ENCODE assay signal across 9 mouse cellular contexts in genomic region chr4:129967024-129968014, GRCm38 (mm10). TPM values are rescaled to one million over a fixed set of nuclear protein-coding genes. Genes with fewer than 3 reads are reported as not detected.
DNase-seq lines count a peak whose midpoint lies in the region; ATAC-seq and TF ChIP-seq lines count a peak whose summit lies in the region.
"Had no signal": no experiment of that assay in that cellular context is flagged by ENCODE, and none has a peak within 500 bp of the region (broad histone marks: within the 10 kb centered on the region; RNA-seq: fewer than 3 reads in every experiment).

No protein-coding gene starts in this region.

- no peaks in the 10 kb centered on the region for H3K9me3 ChIP-seq in hindbrain, embryonic 11.5 days (ENCODE audit: control insufficient read depth, low read length)
- H3K9me3 ChIP-seq in stomach, postnatal 0 days (ENCODE audit: control insufficient read depth, low read length) = no peaks in the 10 kb centered on the region

- H3K27ac ChIP-seq in hindbrain, embryonic 11.5 days (ENCODE audit: low read depth, low read length) = peak overlapping the region; percentile 67
- H3K27ac ChIP-seq in stomach, postnatal 0 days (replicated peaks) = no peak overlapping the region

- ATAC-seq in hindbrain, embryonic 11.5 days (ENCODE audit: low FRiP score) = peak; percentile 81
- 0 out of 2 replicates have a peak, but pooled peaks have one; percentile 8 for ATAC-seq in stomach, postnatal 0 days (ENCODE audit: low FRiP score, low TSS enrichment)

- TF ChIP-seq CTCF in stomach, postnatal 0 days (IDR thresholded peaks at IDR 0.05; ENCODE audit: low read depth) = no peak

- H3K4me1 ChIP-seq in hindbrain, embryonic 11.5 days (replicated peaks; ENCODE audit: control insufficient read depth, insufficient read depth, low read length) = peaks cover 17% of the 10 kb centered on the region
- H3K4me1 ChIP-seq in stomach, postnatal 0 days (replicated peaks; ENCODE audit: control insufficient read depth, insufficient read depth) = no peaks in the 10 kb centered on the region

- TF ChIP-seq EP300 in stomach, postnatal 0 days (optimal IDR thresholded peaks at IDR 0.05) = no peak

- H3K4me2 ChIP-seq in hindbrain, embryonic 11.5 days (replicated peaks; ENCODE audit: low read depth, low read length) = peak overlapping the region; percentile 1; the same call in 1 of the 2 replicates
- no peak overlapping the region for H3K4me2 ChIP-seq in stomach, postnatal 0 days (replicated peaks; ENCODE audit: low read depth)

- no peaks in the 10 kb centered on the region for H3K36me3 ChIP-seq in hindbrain, embryonic 11.5 days (ENCODE audit: control insufficient read depth, insufficient read depth, low read length)
- H3K36me3 ChIP-seq in stomach, postnatal 0 days (ENCODE audit: control insufficient read depth, insufficient read depth, low read length) = no peaks in the 10 kb centered on the region

- H3K27me3 ChIP-seq in hindbrain, embryonic 11.5 days (ENCODE audit: control insufficient read depth, insufficient read depth, low read length) = no peaks in the 10 kb centered on the region
- no peaks in the 10 kb centered on the region; the same call in 1 of the 2 replicates for H3K27me3 ChIP-seq in stomach, postnatal 0 days (ENCODE audit: control insufficient read depth, insufficient read depth, low read length)

- 25% methylated on average over 13 of the region's 13 CpGs for WGBS in hindbrain, embryonic 11.5 days
- WGBS in stomach, postnatal 0 days = 42% methylated on average over 13 of the region's 13 CpGs

- no peak overlapping the region for H3K4me3 ChIP-seq in hindbrain, embryonic 11.5 days (ENCODE audit: low read depth, low read length)
- H3K4me3 ChIP-seq in stomach, postnatal 0 days (ENCODE audit: low read depth, low read length) = no peak overlapping the region

- DNase-seq in cerebellum, adult 11-12 months = peak; percentile 52
- DNase-seq in cerebellum, adult 11 months = no peak
- DNase-seq in cerebellum, postnatal 36 days = peak; percentile 55 to 60
- peak; percentile 79 for DNase-seq in hindbrain, embryonic 11.5 days (ENCODE audit: low spot score)
- DNase-seq in mesoderm, embryonic 11.5 days (ENCODE audit: low read depth, low spot score) = peak; percentile 65
- DNase-seq in stomach, postnatal 0 days (ENCODE audit: low spot score) = no peak
- no peak for DNase-seq in lung, postnatal 4 days
- no peak for DNase-seq in gastrocnemius, postnatal 4 days (ENCODE audit: low spot score in 2 of 2)

- H3K9ac ChIP-seq in hindbrain, embryonic 11.5 days (ENCODE audit: low read depth, low read length) = 0 out of 2 replicates have a peak overlapping the region, but pooled peaks have one; percentile 8
- H3K9ac ChIP-seq in stomach, postnatal 0 days (ENCODE audit: low read length) = no peak overlapping the region

RNA-seq across cellular contexts. Expression of gene Adgrb2, which starts 17.4 kb away (rescaled TPM):
- polyA plus RNA-seq in hindbrain, embryonic 11.5 days (2014; fragmentation: Nextera tagmentation; extraction: Ambion mirVana) = 4.5 and 6.3 TPM in 2 replicates
- polyA plus RNA-seq in stomach, postnatal 0 days (2015; fragmentation: Nextera tagmentation; extraction: Ambion mirVana) = 0.49 and 0.83 TPM in 2 replicates
- 1 to 10 TPM; 3.0 to 5.1 TPM for total RNA-seq in gastrocnemius, postnatal 4 days (2021)
- polyA plus RNA-seq: liver, embryonic 16.5 days had no signal

RNA-seq across cellular contexts. Expression of gene Spocd1, which starts 38.3 kb away (rescaled TPM):
- polyA plus RNA-seq in hindbrain, embryonic 11.5 days (2014; fragmentation: Nextera tagmentation; extraction: Ambion mirVana) = 0.08 TPM in 1 of 2 replicates, not detected in the other
- polyA plus RNA-seq in stomach, postnatal 0 days (2015; fragmentation: Nextera tagmentation; extraction: Ambion mirVana) = not detected in 2 replicates
- total RNA-seq in gastrocnemius, postnatal 4 days (2021) = not detected
- polyA plus RNA-seq: liver, embryonic 16.5 days had no signal

Comparison
In these comparisons a context has a peak if more than half of its experiments do, and no peak if none do; other contexts are left out.
1. DNase-seq: peak in cerebellum, adult 11-12 months (single experiment), cerebellum, postnatal 36 days (2 of 2), hindbrain, embryonic 11.5 days (single experiment) and mesoderm, embryonic 11.5 days (single experiment); none in cerebellum, adult 11 months (single experiment), stomach, postnatal 0 days (single experiment), lung, postnatal 4 days (0 of 2) and gastrocnemius, postnatal 4 days (0 of 2).